Mouse (Mus musculus): ENCODE measurements around the gene Tbcd.

- TF ChIP-seq POLR2A (IDR thresholded peaks at IDR 0.05; ENCODE audit: control insufficient read depth, extremely low read depth, insufficient read depth, low read length, poor library complexity): no peak
- no peak for TF ChIP-seq CTCF (IDR thresholded peaks at IDR 0.05; ENCODE audit: borderline replicate concordance, control insufficient read depth, extremely low read depth, insufficient read depth, low read length, poor library complexity)
These were observed 18.4 kb upstream of the Tbcd start for GRCm38 (mm10) chr11:121433397-121433796.

Data from thymus, adult 2 months (tissue).